Mouse (Mus musculus): Measurements from ENCODE around the gene Jph2. TPM values are rescaled to one million over a fixed set of nuclear protein-coding genes. Genes with fewer than 3 reads are reported as not detected.

Jph2 gene
- polyA plus RNA-seq, 1 experiment, result 14.7 TPM

DNA sequence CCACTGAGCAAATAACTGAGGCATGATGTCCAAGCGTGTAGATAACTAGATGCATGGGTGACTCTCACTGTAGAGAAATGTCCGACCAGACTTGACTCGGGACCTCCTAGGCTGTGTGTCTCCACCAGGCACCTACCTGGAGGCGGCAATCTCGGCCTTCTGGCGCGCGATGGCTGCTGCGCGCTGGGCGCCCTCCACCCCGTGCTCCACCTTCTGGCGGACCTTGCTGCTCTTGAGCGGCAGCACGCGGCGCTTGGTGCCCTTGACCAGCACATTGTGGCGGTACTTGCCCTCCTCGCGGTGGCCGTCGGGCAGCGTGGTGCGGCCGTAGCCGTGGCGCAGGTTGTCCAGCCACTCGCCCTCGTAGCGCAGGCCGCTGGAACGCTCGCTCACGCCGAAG lies 22.3 kb downstream of the Jph2 start:
- WGBS, result 44% methylated on average over 35 of the region's 35 CpGs

GRCm38 (mm10) chr2:163372627-163373026 lies 25.2 kb downstream of the Jph2 start:
- Histone ChIP-seq H3K4me1 (replicated peaks; ENCODE audit: control insufficient read depth, insufficient read depth, low read length) (no peaks in the 10 kb centered on the region), H3K27me3 (ENCODE audit: control insufficient read depth, insufficient read depth, low read length) (no peaks in the 10 kb centered on the region), H3K27ac (ENCODE audit: control insufficient read depth, insufficient read depth, low read length) (no peak overlapping the region), H3K4me3 (ENCODE audit: control insufficient read depth, insufficient read depth, low read length) (no peak overlapping the region), H3K36me3 (ENCODE audit: control insufficient read depth, insufficient read depth, low read length) (no peaks in the 10 kb centered on the region)
- 100% methylated on average over 1 of the region's 1 CpGs for WGBS
- no peak for DNase-seq
- TF ChIP-seq CTCF (IDR thresholded peaks at IDR 0.05; ENCODE audit: borderline replicate concordance, control insufficient read depth, extremely low read depth, insufficient read depth, low read length, poor library complexity), result no peak
- no peak for TF ChIP-seq POLR2A (IDR thresholded peaks at IDR 0.05; ENCODE audit: control insufficient read depth, extremely low read depth, insufficient read depth, low read length, poor library complexity)

More for the DNA sequence above, 22.3 kb downstream of the Jph2 start:
- no peak for DNase-seq
- Histone ChIP-seq H3K27me3 (ENCODE audit: control insufficient read depth, insufficient read depth, low read length) (no peaks in the 10 kb centered on the region), H3K4me1 (replicated peaks; ENCODE audit: control insufficient read depth, insufficient read depth, low read length) (no peaks in the 10 kb centered on the region), H3K27ac (ENCODE audit: control insufficient read depth, insufficient read depth, low read length) (no peak overlapping the region), H3K36me3 (ENCODE audit: control insufficient read depth, insufficient read depth, low read length) (no peaks in the 10 kb centered on the region), H3K4me3 (ENCODE audit: control insufficient read depth, insufficient read depth, low read length) (no peak overlapping the region)
- TF ChIP-seq CTCF (IDR thresholded peaks at IDR 0.05; ENCODE audit: borderline replicate concordance, control insufficient read depth, extremely low read depth, insufficient read depth, low read length, poor library complexity) (no peak), POLR2A (IDR thresholded peaks at IDR 0.05; ENCODE audit: control insufficient read depth, extremely low read depth, insufficient read depth, low read length, poor library complexity) (no peak)

GRCm38 (mm10) chr2:163370175-163370574 lies 27.6 kb downstream of the Jph2 start:
- Histone ChIP-seq H3K4me1 (replicated peaks; ENCODE audit: control insufficient read depth, insufficient read depth, low read length) (no peaks in the 10 kb centered on the region), H3K27me3 (ENCODE audit: control insufficient read depth, insufficient read depth, low read length) (no peaks in the 10 kb centered on the region), H3K36me3 (ENCODE audit: control insufficient read depth, insufficient read depth, low read length) (no peaks in the 10 kb centered on the region), H3K4me3 (ENCODE audit: control insufficient read depth, insufficient read depth, low read length) (no peak overlapping the region), H3K27ac (ENCODE audit: control insufficient read depth, insufficient read depth, low read length) (no peak overlapping the region)
- WGBS, result 62% methylated on average over 4 of the region's 4 CpGs
- DNase-seq, result no peak
- TF ChIP-seq POLR2A (IDR thresholded peaks at IDR 0.05; ENCODE audit: control insufficient read depth, extremely low read depth, insufficient read depth, low read length, poor library complexity) (no peak), CTCF (IDR thresholded peaks at IDR 0.05; ENCODE audit: borderline replicate concordance, control insufficient read depth, extremely low read depth, insufficient read depth, low read length, poor library complexity) (no peak)

DNA sequence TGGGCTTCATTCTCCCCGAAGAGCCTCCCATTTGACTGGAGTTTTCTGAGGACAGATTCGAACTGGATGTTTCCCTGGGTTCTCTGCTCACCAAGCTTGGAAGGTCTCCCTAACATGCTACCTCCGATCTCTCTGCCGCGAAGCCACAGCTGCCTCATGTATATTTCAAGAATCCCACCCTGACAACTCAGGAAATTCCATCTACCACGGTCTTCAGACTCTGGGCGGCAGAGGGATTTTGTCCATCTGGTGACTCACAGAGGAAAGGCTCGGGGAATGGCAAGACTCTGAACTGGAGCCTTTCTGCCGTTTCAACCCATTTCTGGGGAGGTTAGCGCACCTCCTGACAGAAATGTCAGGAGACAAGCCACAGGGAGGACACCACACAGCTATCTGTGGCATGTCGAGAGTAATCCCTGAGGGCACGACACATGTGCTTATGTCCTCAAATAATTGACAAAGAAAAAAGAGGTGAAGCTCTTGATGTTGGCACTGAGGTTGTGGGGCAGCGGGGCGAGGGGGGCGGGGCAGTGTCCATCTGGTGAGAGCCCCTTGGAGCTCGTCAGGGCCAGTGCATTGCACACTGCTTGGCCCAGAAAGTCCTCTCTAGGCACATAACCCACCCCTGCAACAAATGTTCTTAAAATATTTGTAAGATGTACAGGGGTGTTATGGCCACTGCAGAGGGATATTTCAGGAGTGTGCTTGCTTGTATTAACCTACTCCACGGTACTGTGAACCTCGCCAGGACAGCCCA lies 32.8 kb downstream of the Jph2 start:
- WGBS, result 83% methylated on average over 18 of the region's 18 CpGs
- Histone ChIP-seq H3K27me3 (ENCODE audit: control insufficient read depth, insufficient read depth, low read length) (no peaks in the 10 kb centered on the region), H3K27ac (ENCODE audit: control insufficient read depth, insufficient read depth, low read length) (no peak overlapping the region), H3K36me3 (ENCODE audit: control insufficient read depth, insufficient read depth, low read length) (no peaks in the 10 kb centered on the region), H3K4me3 (ENCODE audit: control insufficient read depth, insufficient read depth, low read length) (no peak overlapping the region), H3K4me1 (replicated peaks; ENCODE audit: control insufficient read depth, insufficient read depth, low read length) (no peaks in the 10 kb centered on the region)
- no peak for DNase-seq
- TF ChIP-seq POLR2A (IDR thresholded peaks at IDR 0.05; ENCODE audit: control insufficient read depth, extremely low read depth, insufficient read depth, low read length, poor library complexity) (no peak), CTCF (IDR thresholded peaks at IDR 0.05; ENCODE audit: borderline replicate concordance, control insufficient read depth, extremely low read depth, insufficient read depth, low read length, poor library complexity) (no peak)

DNA sequence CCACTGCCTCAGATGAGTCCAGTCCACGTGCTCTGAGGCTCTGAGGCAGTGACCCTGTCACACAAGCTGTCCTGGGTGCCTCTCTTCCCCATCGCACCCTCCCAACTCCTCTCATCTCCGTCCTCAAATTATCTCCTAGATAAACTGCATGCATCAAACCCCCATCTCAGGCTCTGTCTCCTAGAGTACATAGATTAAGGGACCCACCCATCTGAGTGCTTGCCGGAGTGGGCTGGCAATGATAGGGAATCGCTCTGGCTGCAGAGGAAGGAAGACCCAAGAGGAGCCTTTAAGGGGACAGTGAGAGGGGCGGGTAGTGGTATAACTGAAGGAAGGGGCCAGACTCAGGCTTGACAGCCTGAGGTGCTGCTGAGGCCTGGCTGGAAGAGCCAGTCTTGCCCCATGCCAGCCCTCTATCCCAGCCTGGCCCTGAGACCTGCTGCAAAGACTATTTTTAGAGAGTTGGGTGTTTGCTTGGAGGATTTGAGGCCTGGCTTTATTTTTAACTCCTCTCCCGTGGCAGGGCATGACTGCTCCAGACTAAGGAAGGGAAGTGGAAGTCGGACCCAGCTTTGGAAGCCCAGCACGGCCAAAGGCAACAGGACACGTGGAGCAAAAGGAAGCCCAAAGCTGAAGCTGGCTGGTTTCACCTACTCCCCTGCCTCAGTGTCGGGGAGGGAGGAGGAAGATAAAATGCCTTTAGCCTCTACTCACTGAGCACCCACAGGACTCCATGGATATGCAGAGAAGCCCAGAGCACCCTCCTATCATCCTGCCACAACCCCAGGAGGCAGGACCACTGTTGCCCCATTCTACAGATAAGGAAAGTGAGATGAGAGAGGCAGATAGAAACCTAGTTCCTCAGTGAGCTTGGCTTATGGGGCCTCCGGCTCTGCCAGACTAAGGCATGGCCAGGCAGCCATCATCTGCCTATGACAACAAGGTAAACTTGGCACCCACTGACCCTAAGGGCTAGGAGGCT lies 34.6 kb downstream of the Jph2 start:
- Histone ChIP-seq H3K4me3 (ENCODE audit: control insufficient read depth, insufficient read depth, low read length) (no peak overlapping the region), H3K27me3 (ENCODE audit: control insufficient read depth, insufficient read depth, low read length) (no peaks in the 10 kb centered on the region), H3K27ac (ENCODE audit: control insufficient read depth, insufficient read depth, low read length) (no peak overlapping the region), H3K4me1 (replicated peaks; ENCODE audit: control insufficient read depth, insufficient read depth, low read length) (no peaks in the 10 kb centered on the region), H3K36me3 (ENCODE audit: control insufficient read depth, insufficient read depth, low read length) (no peaks in the 10 kb centered on the region)
- DNase-seq, result no peak
- TF ChIP-seq CTCF (IDR thresholded peaks at IDR 0.05; ENCODE audit: borderline replicate concordance, control insufficient read depth, extremely low read depth, insufficient read depth, low read length, poor library complexity) (no peak), POLR2A (IDR thresholded peaks at IDR 0.05; ENCODE audit: control insufficient read depth, extremely low read depth, insufficient read depth, low read length, poor library complexity) (no peak)
- 86% methylated on average over 12 of the region's 12 CpGs for WGBS

DNA sequence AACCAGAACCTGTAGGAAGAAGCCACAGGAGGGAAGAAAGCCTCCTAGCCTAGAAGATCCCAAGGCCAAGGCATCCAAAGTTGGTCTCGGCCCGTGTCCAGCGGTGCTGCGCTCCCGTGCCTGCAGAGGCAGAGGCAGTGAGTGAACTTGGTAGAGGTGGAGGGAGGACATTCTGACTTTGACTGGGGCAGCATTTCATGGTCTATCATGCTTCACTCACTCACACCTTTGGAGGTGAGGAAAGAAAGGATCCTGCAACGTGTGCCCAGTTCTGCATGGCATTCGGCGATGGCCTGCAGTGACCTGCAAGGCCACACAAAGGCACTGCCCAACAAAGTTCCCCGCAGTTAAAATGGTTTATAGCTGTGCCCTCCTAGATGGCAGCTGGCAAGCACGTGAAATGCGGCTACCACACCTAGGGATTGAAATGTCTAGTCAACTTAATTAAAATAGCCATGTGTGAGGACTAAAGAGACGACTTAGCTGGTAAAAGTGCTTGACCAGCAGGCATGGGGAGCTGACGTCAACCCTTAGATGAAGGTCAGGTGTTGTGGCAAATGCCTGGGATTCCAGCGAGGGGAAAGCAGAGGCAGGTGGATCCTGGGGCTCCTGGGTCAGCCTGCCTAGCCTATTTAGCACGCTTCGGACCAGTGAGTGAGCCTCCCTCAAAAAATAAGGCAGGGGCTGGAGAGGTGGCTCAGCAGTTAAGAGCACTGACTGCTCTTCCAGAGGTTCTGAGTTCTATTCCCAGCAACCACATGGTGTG lies 36.8 kb downstream of the Jph2 start:
- Histone ChIP-seq H3K27me3 (ENCODE audit: control insufficient read depth, insufficient read depth, low read length) (no peaks in the 10 kb centered on the region), H3K27ac (ENCODE audit: control insufficient read depth, insufficient read depth, low read length) (no peak overlapping the region), H3K4me1 (replicated peaks; ENCODE audit: control insufficient read depth, insufficient read depth, low read length) (0 out of 2 replicates have a peak, but pooled peaks cover under 1% of the 10 kb centered on the region), H3K4me3 (ENCODE audit: control insufficient read depth, insufficient read depth, low read length) (no peak overlapping the region), H3K36me3 (ENCODE audit: control insufficient read depth, insufficient read depth, low read length) (no peaks in the 10 kb centered on the region)
- WGBS, result 94% methylated on average over 16 of the region's 16 CpGs
- no peak for TF ChIP-seq POLR2A (IDR thresholded peaks at IDR 0.05; ENCODE audit: control insufficient read depth, extremely low read depth, insufficient read depth, low read length, poor library complexity)
- TF ChIP-seq CTCF (IDR thresholded peaks at IDR 0.05; ENCODE audit: borderline replicate concordance, control insufficient read depth, extremely low read depth, insufficient read depth, low read length, poor library complexity), result no peak
- no peak for DNase-seq
